Mouse (Mus musculus) lung, postnatal 0 days (tissue): ENCODE data around the gene Kel. TPM values are rescaled to one million over a fixed set of nuclear protein-coding genes. Genes with fewer than 3 reads are reported as not detected.

ENCODE experiments used
- ATAC-seq: fragments of 200-750 bp; cut with Nextera tagmentation; 2 replicates; pipeline ENCODE4 v1.8.0; 2017; ENCODE audit warnings: moderate library complexity
- DNase-seq: peaks from one replicate; pipeline ENCODE4 v3.0.0-alpha.2; 2016; ENCODE audit warnings: low spot score
- H3K27ac ChIP-seq: fragments of 300-500 bp; sonication (generic); 2 replicates; pipeline ENCODE4 v1.5.1; 2014; ENCODE audit warnings: antibody characterized with exemption, mild to moderate bottlenecking, low read length, mixed read lengths
- H3K27me3 ChIP-seq: fragments of 300-500 bp; sonication (generic); replicated peaks from 2 replicates; pipeline ENCODE4 v1.6.1; 2014; ENCODE audit warnings: low read length, mixed read lengths; ENCODE audit not compliant: insufficient read depth
- H3K36me3 ChIP-seq: fragments of 300-500 bp; sonication (generic); 2 replicates; pipeline ENCODE4 v1.6.1; 2014; ENCODE audit warnings: low read length, mixed read lengths; ENCODE audit not compliant: insufficient read depth
- H3K4me1 ChIP-seq: fragments of 300-500 bp; sonication (generic); 2 replicates; pipeline ENCODE4 v1.6.1; 2014; ENCODE audit warnings: antibody characterized with exemption, low read depth, low read length, mixed read lengths; ENCODE audit not compliant: insufficient read depth
- H3K4me2 ChIP-seq: fragments of 300-500 bp; sonication (generic); replicated peaks from 2 replicates; pipeline ENCODE4 v1.6.1; 2014; ENCODE audit warnings: low read depth, mild to moderate bottlenecking, low read length, moderate library complexity, mixed read lengths
- H3K4me3 ChIP-seq: fragments of 300-500 bp; sonication (generic); 2 replicates; pipeline ENCODE4 v1.5.1; 2014; ENCODE audit warnings: low read depth, low read length
- H3K9ac ChIP-seq: fragments of 300-500 bp; sonication (generic); replicated peaks from 2 replicates; pipeline ENCODE4 v1.6.1; 2014; ENCODE audit warnings: low read depth, mild to moderate bottlenecking
- H3K9me3 ChIP-seq: fragments of 300-500 bp; sonication (generic); 2 replicates; pipeline ENCODE4 v1.6.1; 2016; ENCODE audit warnings: low read length, mixed read lengths
- CTCF ChIP-seq: IDR thresholded peaks from 2 replicates; pipeline ENCODE4 v1.5.1; 2016; ENCODE audit warnings: antibody characterized with exemption, mild to moderate bottlenecking
- EP300 ChIP-seq: IDR thresholded peaks from 2 replicates; pipeline ENCODE4 v1.6.1; 2016; ENCODE audit warnings: antibody characterized with exemption, mild to moderate bottlenecking, control low read depth
- WGBS: fragments of 180-500 bp; shearing (Covaris S2); extraction: QIAGEN DNeasy Blood & Tissue Kit; methylation state at CpG from one replicate; pipeline ENCODE4 v1.1.7; 2014; 5-methylcytosine and 5-hydroxymethylcytosine counted together
- polyA plus RNA-seq: library from polyadenylated mRNA; unstranded; fragments of >200 nt; fragmentation: Nextera tagmentation; extraction: Ambion mirVana; gene quantifications from 2 replicates; pipeline ENCODE4 v1.2.1, GENCODE M21; 2015

Kel gene
- polyA plus RNA-seq, 1 experiment from 2014 or later: 1.6 TPM

GRCm38 (mm10) chr6:41684911-41685310, 19.2 kb downstream of the Kel start:
- Histone ChIP-seq H3K4me2 (no peak overlapping the region), H3K36me3 (no peaks in the 10 kb centered on the region), H3K9ac (no peak overlapping the region), H3K27ac (no peak overlapping the region), H3K9me3 (no peaks in the 10 kb centered on the region), H3K27me3 (no peaks in the 10 kb centered on the region), H3K4me1 (no peaks in the 10 kb centered on the region), H3K4me3 (no peak overlapping the region)
- 49% methylated on average over 5 of the region's 5 CpGs for WGBS
- TF ChIP-seq CTCF: no peak
- TF ChIP-seq EP300: no peak
- ATAC-seq (no peak), DNase-seq (no peak)

GRCm38 (mm10) chr6:41684131-41684530, 20.0 kb downstream of the Kel start, which contains the start of gene Llcfc1:
Gene Llcfc1, plus strand, starts transcription at chr6:41684431.
- TF ChIP-seq EP300: no peak
- no peak for TF ChIP-seq CTCF
- Histone ChIP-seq H3K4me3 (no peak within 1 kb of the TSS), H3K27me3 (no peaks in the 10 kb centered on the region), H3K9me3 (no peaks in the 10 kb centered on the region), H3K36me3 (no peaks in the 10 kb centered on the region), H3K4me1 (no peaks in the 10 kb centered on the region), H3K9ac (no peak within 1 kb of the TSS), H3K27ac (no peak within 1 kb of the TSS), H3K4me2 (no peak within 1 kb of the TSS)
- ATAC-seq: no peak
- no peak for DNase-seq
- WGBS: 86% methylated on average over 2 of the region's 2 CpGs

GRCm38 (mm10) chr6:41681656-41682055, 22.5 kb downstream of the Kel start:
- 69% methylated on average over 5 of the region's 5 CpGs for WGBS
- ATAC-seq: no peak
- Histone ChIP-seq H3K27me3 (no peaks in the 10 kb centered on the region), H3K36me3 (no peaks in the 10 kb centered on the region), H3K4me2 (no peak overlapping the region), H3K4me1 (no peaks in the 10 kb centered on the region), H3K4me3 (no peak overlapping the region), H3K9ac (no peak overlapping the region), H3K27ac (no peak overlapping the region), H3K9me3 (no peaks in the 10 kb centered on the region)
- no peak for DNase-seq
- no peak for TF ChIP-seq CTCF
- no peak for TF ChIP-seq EP300

- Histone ChIP-seq H3K9ac (no peak within 1 kb of the TSS), H3K4me2 (no peak within 1 kb of the TSS), H3K27me3 (no peaks in the 10 kb centered on the region), H3K4me1 (no peaks in the 10 kb centered on the region), H3K36me3 (no peaks in the 10 kb centered on the region), H3K9me3 (no peaks in the 10 kb centered on the region), H3K27ac (no peak within 1 kb of the TSS), H3K4me3 (no peak within 1 kb of the TSS)
- no peak for ATAC-seq
- 56% methylated on average over 1 of the region's 1 CpGs for whole genome bisulfite sequencing
- DNase-seq: no peak
- no peak for TF ChIP-seq EP300
- no peak for TF ChIP-seq CTCF
Observed at GRCm38 (mm10) chr6:41680669-41681068, 23.5 kb downstream of the Kel start, which contains the start of gene Trpv5. Gene Trpv5, minus strand, starts transcription at chr6:41680769.

- Histone ChIP-seq H3K36me3 (no peaks in the 10 kb centered on the region), H3K4me3 (no peak overlapping the region), H3K4me2 (no peak overlapping the region), H3K4me1 (no peaks in the 10 kb centered on the region), H3K9ac (no peak overlapping the region), H3K27me3 (no peaks in the 10 kb centered on the region), H3K9me3 (no peaks in the 10 kb centered on the region), H3K27ac (no peak overlapping the region)
- TF ChIP-seq CTCF (no peak), EP300 (no peak)
- ATAC-seq: no peak
- no peak for DNase-seq
- 89% methylated on average over 2 of the region's 2 CpGs for WGBS
Observed at GRCm38 (mm10) chr6:41676530-41676929, 27.6 kb downstream of the Kel start.

GRCm38 (mm10) chr6:41662320-41662719, 41.8 kb downstream of the Kel start:
- peak; percentile 72 for DNase-seq
- no peaks in the 10 kb centered on the region for H3K9me3 ChIP-seq
- H3K9ac ChIP-seq: no peak overlapping the region
- H3K27ac ChIP-seq: no peak overlapping the region
- TF ChIP-seq EP300 (no peak), CTCF (peak; percentile 63)
- no peak overlapping the region for H3K4me3 ChIP-seq
- no peaks in the 10 kb centered on the region for H3K27me3 ChIP-seq
- no peaks in the 10 kb centered on the region for H3K4me1 ChIP-seq
- H3K4me2 ChIP-seq: no peak overlapping the region
- WGBS: 29% methylated on average over 2 of the region's 2 CpGs
- no peaks in the 10 kb centered on the region for H3K36me3 ChIP-seq
- ATAC-seq: peak; percentile 44; the same call in 1 of the 2 replicates

GRCm38 (mm10) chr6:41658487-41658886, 45.7 kb downstream of the Kel start:
- Histone ChIP-seq H3K27me3 (no peaks in the 10 kb centered on the region), H3K9ac (no peak overlapping the region), H3K4me3 (no peak overlapping the region), H3K4me1 (no peaks in the 10 kb centered on the region), H3K4me2 (no peak overlapping the region), H3K36me3 (no peaks in the 10 kb centered on the region), H3K9me3 (no peaks in the 10 kb centered on the region), H3K27ac (no peak overlapping the region)
- DNase-seq (no peak), ATAC-seq (no peak)
- TF ChIP-seq CTCF: no peak
- TF ChIP-seq EP300: no peak
- WGBS: 48% methylated on average over 1 of the region's 1 CpGs
